Mouse (Mus musculus): ENCODE results near the gene Frmd4a. TPM values are rescaled to one million over a fixed set of nuclear protein-coding genes. Genes with fewer than 3 reads are reported as not detected.
"Not testable (repeated sequence)": the region's sequence is repeated elsewhere in the genome, so short reads cannot be mapped to it uniquely, and the experiment has no call there.

Gene Frmd4a
- polyA plus RNA-seq, 1 experiment = 9.9 TPM

DNA sequence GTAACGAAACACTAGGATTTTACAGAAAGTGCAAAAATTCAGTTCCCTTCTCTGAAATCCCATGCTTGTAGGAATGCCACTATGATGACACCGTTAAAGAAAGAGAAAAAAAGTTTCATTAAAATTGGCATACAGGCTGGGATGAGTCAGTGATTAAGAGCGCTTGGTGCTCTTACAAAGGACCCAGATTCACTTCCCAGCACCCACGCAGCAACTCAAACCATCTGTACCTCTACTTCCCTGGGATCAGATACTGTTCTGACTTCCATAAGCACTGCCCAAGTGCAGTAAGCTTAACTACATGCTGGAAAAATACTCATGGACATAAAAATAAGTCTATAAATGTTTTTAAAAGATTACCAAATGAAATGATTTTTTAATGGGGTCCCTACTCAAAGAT is 599.5 kb downstream of the Frmd4a start:
- DNase-seq (ENCODE audit: low read depth) = no peak

DNA sequence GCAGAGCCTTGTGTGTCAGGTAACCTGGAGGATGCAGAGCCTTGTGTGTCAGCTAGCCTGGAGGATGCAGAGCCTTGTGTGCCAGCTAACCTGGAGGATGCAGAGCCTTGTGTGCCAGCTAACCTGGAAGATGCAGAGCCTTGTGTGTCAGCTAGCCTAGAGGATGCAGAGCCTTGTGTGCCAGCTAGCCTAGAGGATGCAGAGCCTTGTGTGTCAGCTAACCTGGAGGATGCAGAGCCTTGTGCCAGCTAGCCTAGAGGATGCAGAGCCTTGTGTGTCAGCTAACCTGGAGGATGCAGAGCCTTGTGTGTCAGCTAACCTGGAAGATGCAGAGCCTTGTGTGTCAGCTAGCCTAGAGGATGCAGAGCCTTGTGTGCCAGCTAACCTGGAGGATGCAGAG is 601.6 kb downstream of the Frmd4a start:
- DNase-seq (ENCODE audit: low read depth) = not testable (repeated sequence)

DNA sequence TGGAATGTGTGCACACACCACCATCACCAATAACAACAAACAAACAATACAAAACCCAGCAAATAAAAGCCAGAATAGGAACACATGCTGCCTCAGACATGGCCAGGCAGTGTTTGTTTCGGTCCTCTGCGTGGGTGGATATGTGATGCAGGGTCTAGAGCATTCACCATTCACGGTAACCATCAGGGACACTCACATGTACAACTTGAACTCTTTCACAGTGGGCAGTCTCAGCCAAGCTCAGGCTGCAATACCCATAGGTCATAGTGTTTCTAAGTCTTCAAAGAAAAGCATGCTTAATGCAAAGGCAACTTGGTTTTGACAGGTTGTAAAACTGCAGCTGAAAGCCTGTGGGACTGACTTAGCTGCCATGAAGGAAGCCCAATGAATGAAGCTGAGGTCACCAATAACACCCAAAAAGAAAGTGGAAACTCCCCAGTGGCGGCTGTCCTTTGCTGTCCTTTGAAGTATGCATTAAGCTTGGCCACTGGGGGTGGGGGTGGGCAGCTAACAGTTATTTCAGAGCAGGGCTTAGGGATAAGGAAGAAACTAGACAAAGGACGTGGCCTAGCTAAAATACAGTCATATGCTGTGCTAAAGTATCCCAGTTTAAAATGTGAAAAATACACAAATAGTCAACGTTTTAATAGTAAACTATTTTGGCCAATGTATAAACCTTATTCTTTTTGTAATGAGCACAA is 602.5 kb downstream of the Frmd4a start:
- DNase-seq (ENCODE audit: low read depth) = no peak

DNA sequence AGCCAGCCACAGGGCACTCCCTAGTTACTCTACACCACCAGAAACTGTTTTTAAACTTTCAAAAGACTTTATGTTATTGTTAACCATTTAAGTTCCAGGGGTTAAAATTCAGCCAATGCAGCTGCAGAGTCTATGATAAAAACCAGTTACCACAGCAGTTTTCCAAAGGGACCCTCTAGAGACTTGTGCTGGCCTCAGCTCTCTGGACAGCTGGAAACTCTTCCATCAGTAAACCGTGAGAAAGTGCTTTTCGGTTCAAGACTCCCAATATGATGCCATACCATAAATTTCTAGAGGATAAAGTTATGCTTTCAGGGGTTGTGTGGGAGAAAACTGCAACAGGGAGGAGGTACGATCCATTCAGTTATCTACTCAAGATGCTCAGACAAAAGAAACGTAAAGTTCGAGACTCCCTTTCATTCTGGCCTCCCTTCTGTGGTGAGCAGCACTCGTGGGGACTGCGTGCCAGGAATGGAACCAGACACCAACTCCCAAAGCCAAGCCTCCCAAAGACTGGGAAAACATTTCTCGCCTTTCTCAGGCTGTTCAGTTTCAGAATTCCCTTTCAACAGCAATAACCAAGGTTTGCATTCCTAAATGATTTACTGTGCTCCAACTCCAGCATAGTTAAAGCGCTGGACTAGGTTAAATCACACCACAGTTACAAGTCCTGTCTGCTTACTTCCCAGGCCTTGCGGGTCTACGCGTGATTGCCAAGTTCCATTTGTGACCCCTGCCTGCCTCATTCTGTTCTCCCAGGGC is 603.3 kb downstream of the Frmd4a start:
- DNase-seq (ENCODE audit: low read depth) = no peak

DNA sequence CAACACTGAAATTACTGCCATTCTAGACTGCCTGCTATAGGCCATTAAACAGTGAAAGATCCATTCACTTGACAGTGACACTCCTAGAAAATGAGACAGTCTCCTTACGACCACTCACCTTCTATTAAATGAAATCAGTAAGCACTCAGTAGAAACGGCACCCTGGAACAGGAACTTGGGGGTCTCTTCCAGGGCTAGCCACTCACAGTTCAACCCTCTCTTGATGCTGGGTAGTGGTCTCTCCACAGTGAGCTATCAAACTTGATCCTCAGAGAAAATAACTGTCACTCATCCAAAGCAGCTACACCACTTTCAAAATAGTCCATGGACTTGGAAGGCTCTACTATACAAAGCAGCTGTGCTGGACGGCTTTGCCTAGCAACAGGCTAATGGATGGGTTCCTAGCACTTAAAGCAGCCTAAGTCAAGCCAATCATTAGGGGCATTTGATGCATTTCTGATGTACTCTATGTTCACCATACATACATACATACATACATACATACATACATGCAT is 604.0 kb downstream of the Frmd4a start:
- no peak for DNase-seq (ENCODE audit: low read depth)

DNA sequence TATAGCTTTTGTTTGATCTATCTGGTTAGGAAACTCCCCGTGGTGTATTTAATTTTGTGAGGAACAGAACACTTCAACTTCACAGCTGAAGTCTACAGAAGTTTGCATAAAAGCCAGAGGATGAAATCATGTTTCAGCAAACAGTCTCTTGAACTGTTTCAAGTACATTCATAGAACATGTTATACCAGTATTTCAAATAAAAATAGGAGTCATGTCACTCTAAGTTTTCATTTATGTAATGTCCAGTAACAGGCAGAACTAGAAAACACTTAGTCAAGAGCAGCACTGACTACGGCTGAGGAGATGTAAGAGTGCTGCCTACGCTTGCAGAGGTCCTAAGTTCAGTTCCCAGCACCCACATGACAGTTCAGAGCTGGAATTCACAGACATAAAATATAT is 609.4 kb downstream of the Frmd4a start:
- no peak for DNase-seq (ENCODE audit: low read depth)

DNA sequence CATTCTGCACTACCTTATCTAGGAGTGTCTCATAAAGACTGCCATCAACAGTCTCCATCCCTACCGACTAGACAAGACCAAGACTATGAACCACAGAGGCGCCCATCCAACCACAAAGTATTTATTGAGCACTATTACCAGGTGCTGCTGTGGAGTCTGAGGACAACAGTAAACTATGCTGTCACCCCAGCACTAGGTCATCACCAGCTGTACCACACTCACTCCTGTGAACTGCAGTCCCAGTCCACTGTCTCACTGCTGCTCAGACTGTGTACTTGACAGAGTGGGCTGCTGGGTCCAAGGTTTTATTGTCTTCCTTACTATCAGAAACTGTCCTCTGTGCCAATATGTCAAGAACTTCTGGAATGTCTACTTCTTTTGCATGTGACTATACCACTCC is 611.4 kb downstream of the Frmd4a start:
- DNase-seq (ENCODE audit: low read depth) = no peak

DNA sequence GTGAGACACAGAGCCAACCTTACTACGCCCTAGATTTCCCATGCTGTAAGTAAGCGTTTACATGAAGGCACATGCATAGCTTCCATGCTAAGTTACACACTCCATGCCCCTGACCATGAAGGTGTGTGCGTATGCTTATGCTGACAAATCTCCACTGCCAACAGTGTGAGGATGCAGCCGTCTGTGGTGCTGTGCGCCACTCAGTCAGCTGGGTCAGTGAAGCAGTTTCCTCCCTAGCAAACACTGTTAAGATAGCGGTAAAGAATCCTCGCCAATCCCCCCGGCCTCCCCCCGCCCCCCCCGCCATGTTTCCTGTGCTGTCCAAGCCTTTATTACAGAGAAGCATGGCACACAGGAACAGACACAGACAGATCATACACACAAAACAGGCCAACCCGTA is 612.0 kb downstream of the Frmd4a start:
- no peak for DNase-seq (ENCODE audit: low read depth)

DNA sequence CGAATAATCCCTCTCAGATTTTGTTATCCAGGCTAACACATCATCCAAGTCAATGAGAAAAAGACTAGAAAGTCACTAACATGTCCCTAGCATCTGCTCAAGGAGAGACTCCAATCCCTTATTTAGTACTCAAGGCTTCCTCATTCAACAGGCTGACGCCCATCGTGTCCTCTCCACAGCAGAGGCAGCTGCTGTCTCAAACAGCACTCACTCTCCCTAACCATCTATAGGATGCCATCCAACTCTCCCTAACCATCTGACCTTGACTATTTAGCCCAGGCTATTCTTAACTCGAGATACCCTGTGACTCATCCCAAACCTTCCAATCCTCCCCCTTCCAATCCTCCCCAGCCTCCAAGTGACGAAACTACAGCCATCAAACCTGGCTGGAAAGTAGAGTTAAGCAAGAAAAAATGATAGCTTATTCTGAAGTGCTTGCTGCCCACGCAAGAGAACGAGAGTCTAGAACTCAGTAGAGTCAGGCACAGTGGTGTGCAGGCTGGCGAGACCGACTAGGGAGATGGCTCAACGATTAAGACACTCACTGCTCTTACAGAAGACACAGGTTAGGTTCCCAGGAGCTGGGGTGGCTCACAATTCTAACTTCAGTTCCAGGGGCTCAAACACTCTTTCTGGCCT is 612.8 kb downstream of the Frmd4a start:
- no peak for DNase-seq (ENCODE audit: low read depth)

DNA sequence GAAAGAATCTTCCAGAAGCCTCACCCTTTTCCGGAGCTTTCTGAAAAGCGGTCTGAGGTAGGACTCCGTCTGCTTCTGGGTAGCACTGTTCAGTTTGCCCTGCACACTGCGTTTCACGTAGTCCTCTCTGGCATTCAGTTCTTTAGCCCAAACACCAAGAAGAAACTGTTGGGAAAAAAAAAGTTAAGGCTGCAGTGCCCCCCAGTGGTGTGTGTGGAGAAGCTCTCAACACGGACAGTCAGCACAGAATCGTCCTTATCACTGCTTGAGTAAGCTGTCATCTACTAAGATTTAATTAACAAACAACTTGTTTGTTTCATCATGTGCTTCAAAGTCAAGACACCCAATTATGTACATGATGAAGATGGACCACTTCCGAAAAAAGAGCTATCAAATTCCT is 618.3 kb downstream of the Frmd4a start:
- no peak for DNase-seq (ENCODE audit: low read depth)

DNA sequence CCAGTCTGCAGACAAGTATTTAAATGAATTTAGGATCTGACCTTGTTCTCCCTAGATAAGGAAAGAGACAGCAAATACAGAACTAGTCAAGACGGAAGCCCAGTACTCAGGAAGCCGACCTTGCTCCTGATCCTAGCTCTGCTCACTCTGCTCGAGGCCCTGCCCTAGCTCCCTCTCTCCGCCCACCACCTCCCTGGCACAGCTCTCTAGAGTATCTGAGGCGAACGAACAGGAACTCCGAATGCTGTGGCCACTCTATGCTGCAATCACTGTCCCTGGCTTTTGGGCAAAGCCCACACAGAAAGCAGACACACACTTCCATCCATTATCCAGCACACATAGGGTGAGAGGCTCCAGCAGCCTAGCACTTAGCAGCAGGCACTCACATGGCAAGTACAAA is 619.1 kb downstream of the Frmd4a start:
- no peak for DNase-seq (ENCODE audit: low read depth)

DNA sequence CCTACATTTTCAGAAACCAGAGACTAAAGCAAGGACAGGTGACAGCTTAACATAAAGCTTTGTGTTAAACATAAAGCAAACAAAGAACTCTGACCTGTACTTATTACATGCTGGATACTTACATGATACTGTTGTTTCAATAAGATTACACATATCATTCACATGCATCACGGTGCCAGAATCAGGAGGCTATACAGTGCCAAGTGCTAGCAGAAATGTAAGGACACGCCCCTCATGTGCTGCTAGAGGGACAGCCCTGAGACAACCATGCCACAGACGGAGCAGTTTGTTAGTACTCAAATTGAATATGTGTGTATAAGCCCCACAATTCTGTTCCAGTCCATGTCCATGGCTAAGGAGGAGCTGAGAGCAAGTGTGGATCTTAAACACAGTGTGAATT is 620.7 kb downstream of the Frmd4a start:
- no peak for DNase-seq (ENCODE audit: low read depth)

DNA sequence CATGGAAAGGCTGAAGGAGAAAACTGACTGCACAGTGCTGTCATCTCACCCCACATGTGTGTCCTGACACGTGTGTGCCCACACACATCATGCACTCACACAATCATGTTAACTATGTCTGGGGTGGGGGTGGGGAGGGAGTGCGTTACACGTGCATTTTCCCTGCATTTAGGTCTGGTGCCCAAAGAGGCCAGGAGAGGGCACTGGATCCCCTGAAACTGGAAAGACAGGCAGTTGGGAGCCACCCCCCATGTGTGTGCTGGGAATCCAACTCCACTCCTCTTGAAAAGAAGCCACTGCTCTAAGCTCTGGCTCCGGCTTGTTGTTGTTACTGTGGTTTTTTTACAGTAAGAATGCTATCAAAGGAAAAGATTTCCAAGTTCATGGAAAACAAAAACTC is 627.5 kb downstream of the Frmd4a start:
- no peak for DNase-seq (ENCODE audit: low read depth)

DNA sequence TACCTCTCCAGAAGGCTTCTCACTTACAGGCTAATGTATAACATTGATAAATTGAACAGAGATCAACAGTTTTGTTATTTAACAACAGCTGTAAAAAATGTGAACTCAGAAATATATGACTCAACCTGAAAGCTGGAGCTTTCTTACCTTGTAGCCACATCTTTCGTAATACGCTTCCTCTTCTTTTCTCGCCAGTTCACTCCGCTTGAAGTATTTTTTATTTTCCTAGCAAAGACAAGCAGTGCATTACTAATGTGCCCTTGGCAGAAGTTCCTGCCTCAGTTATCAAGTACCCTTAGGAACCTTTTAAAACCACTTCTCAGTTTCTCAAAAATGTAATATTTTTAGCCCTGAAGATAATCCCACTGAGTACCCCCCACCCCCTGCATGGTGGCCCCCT is 630.6 kb downstream of the Frmd4a start:
- DNase-seq (ENCODE audit: low read depth) = no peak

DNA sequence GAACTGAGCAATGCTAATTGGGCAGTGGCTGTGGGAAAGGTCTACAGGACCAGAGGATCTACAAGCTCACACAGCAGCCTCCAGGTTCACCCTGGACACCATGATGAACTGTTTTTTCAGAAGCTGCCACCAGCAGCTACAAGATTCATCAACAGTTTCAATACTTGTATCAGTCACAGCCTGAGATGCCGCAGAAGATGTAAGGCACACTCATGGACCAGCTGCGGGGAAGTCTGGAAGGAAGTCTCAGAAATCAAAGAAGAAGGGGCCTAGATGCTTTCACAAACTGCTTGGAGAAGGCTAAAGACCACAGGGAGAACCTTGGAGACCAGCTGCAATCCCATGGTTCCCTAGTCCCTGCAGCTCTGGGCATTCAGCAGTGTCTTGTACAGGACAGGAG is 632.1 kb downstream of the Frmd4a start:
- DNase-seq (ENCODE audit: low read depth) = no peak

DNA sequence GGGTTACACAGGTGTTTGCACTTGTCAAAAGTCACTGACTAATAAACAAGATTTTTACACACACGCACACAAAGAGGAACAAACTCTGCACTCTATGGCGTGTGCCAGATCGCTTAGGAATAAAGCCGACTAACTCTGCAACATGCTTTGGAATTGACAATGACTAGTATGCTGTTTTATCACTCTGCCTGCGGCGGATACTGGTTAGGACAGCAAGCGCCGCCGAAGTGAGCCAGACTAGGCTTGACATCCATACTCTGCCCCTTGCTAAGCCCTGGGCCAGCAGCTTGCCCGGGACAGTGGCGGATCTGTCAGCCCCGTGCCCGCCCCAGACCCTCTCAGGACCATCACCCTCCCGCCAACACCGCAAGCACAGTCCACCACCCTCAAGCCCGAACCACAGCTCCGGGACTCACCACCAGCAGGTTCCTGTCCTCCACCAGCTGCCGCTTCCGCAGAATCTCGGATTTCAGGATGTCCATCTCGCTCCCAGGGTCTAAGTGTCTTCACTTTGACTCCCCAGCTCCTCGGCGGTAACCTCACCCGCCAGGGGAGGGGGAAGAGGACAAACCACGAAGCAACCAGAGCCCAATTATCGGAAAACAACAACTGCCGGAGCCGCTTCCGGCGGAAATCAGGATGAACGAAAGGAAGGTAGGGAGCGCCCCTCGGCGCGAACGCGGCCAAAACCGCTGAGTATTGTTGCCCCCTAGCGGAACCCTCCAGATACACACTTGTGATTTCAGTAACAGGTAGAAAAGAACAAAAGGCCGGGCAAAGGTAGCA is 634.2 kb downstream of the Frmd4a start, which contains the start of gene Prpf18:
Gene Prpf18 (minus strand): TSS at position 614 of the 786 bp plus-strand sequence.
- no peak for DNase-seq (ENCODE audit: low read depth)

DNA sequence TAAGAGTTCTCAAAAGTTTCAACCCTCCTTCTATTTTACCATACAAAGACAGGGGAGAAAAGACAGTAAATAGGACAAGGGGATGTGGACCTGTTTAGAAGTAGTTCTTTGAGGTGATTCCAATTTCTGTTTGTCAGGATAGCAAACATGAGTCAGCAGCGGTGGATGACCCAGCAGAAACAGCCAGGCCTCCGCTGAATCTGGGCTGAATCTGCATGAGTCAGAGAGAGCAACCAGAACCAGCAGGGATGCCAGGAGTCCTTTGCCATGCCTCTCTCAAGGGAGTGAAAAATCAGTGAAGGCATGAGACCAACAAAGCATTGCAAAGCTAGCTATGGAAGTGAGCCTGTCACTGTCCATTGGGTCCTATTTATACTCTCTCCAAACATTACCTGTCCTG is 643.2 kb downstream of the Frmd4a start:
- DNase-seq (ENCODE audit: low read depth) = no peak

Measured in gonadal fat pad, adult 2 months (tissue).